Mouse (Mus musculus) lung, adult 18-20 months (tissue): Measurements from ENCODE around the gene Obscn.

Source experiments
- DNase-seq, 2 experiments: peaks; one replicate each; pipeline ENCODE4 v3.0.0; 2022; ENCODE audit warnings: mixed read lengths in 2 of 2

Obscn gene

DNA sequence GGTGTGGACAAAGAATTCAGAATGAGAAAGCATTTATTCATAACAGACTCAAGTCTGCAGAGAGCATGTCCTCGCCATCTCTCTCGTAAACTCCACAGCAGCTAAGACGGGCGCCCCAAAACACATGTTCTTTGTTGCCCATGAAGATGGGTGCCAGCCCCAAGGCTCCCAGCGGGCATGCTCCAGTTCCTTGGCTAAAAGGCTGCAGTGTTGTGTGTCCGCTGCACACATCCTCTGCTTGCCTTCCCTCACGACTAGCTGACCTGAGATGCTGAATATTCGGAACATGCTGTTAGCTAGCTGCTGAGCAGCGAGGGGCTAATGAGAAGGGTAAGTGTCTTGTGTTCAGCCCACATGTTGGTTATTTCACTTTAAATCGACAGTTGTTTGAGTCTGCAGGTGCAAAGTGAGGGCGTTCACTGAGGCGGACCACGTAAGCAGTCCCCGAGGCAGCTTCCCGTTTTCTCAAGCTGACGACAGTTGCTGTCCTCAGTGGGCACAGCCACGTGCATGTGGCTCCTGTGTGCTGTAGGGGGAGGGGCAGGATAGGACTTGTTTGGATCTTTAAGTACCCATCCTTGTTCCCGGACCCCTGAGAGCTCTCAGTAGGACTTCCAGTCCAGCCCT lies 153.6 kb downstream of the Obscn start:
- no peak for DNase-seq

DNA sequence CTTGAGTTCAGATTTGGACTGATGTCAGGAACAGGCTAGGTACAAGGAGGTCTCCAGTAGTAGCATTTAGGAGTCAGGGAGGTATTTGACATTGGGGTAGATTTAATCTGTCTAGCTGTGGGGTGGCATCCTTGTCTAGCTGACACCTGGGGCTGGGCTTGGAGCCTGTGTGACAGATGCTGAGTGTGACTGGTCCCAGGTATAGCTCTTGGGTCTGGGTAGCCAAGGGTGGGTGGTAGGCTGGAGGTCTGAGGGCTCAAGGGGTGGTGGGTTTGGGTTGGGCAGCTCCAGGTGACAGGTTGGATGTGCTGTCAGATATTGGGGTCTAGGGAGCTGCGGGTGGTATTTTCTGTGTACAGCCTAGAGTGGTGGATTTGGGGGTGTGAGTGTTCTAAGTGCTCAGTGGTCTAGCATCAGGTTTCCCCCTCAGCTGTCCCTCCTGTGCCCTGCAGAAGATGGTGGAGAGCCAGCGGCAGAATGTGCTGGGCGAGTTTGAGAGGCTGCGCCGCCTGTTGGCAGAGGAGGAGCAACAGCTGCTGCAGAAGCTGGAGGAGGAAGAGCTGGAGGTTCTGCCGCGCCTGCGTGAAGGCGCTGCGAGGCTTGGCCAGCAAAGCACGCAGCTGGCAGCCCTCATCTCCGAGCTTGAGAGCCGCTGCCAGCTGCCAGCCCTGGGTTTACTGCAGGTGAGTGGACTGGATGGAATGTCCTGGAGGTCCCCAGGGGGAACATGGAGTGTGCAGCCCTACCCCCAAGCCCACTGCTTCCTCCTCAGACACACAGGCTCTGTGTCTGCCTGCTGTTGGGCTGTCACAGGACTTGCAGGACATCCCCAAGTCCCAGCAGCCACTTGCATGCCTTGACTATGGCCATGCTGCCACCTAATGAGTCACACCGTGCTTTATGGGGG lies 154.4 kb downstream of the Obscn start:
- DNase-seq: peak; percentile 68 to 70

DNA sequence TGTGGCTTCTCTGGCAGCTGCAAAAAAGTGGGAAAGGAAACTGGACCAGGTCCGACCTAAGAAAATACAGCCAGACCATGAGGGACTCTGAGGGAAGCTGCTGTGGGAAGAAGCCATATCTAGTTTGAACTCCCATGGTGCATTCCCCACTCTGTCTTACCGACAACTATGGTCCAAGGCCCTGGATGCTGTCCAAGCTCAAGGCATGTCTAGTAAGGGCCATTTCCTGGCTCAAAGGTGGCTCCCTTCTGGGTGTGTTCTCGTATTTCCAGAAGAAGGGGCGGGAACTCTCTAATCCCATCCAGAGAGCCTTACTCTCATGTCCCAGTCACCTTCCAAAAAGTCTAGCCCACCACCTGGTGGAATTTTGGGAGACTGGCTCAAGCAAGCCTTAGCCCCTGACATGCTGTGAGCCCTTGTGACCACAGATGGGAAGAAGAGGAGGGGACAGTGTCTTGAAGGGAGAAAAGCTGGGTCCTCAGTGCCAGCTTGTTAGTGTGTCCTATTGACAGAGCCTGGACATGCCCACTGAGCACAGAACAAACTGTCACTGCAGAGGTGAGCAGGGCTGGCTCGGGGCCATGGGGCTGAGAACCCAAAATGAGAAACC lies 155.7 kb downstream of the Obscn start:
- DNase-seq: no peak

- DNase-seq: peak; percentile 65 to 81
Measured at GRCm38 (mm10) chr11:58979661-58980060, 156.5 kb downstream of the Obscn start.

GRCm38 (mm10) chr11:58979183-58979582 lies 157.0 kb downstream of the Obscn start:
- DNase-seq: no peak

DNA sequence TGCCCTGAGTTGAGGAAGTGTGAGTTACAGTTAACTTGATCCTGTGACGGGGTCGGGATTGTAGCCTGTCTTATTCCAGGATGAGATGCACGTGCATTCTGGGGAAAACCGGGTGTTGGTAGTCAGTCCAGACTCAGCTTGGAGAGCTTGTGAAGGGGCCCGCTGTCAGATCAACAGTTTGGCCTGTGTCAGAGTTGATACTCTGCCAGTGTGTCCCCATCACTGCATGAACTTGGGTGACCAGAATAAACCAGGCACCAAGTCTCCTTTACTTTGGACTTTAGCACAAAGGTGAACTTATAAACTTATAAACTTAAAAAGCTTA lies 157.5 kb downstream of the Obscn start:
- DNase-seq: no peak

DNA sequence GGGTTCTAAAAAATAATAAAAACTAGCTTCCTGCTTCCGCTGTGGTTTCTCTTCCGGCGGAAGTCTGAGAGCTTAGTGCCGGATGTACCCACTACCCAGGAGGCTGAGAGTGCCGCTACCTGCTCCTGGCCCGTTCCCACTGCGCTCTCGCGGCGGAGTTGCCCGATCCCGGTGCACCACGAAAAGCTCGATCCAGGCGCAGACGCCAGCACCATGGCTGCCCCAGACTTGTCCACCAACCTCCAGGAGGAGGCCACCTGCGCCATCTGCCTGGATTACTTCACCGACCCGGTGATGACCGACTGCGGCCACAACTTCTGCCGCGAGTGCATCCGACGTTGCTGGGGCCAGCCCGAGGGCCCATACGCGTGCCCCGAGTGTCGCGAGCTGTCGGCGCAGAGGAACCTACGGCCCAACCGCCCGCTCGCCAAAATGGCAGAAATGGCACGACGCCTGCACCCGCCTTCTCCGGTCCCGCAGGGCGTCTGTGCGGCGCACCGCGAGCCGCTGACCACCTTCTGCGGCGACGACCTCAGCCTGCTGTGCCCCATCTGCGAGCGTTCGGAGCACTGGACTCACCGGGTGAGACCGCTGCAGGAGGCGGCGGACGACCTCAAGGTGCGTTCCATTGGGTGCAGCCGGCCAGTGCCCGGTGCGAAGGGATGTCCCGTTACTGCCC lies 158.0 kb downstream of the Obscn start, which contains the start of gene Trim11:
Trim11 (plus strand) TSS at position 67 of the 679 bp plus-strand sequence.
- DNase-seq: peak; percentile 59 to 62

- no peak for DNase-seq
Measured at GRCm38 (mm10) chr11:58977607-58978026, 158.6 kb downstream of the Obscn start.

- DNase-seq: no peak
Measured at GRCm38 (mm10) chr11:58977150-58977549, 159.1 kb downstream of the Obscn start.

DNA sequence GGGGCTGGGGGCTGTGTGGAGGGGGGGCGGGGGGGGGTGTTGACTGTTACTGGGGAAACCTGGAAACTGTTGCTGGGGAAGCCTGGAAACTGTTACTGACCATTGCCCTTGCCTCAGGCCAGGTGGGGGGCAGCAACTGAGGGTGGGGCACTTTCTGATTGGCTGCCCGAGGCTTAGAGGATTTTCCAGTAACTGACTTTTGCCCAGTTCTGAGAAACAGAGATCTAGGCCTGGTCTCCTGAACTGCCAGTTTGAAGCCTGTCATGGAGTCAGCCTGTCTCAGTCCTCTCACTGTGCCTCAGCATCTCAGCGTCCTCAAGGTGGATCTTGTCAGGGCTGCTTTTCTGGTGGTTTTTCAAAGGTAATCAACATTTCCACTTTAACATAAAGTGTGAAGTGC lies 161.8 kb downstream of the Obscn start:
- no peak for DNase-seq

- DNase-seq: no peak
Measured at GRCm38 (mm10) chr11:58971796-58972195, 164.4 kb downstream of the Obscn start.

DNA sequence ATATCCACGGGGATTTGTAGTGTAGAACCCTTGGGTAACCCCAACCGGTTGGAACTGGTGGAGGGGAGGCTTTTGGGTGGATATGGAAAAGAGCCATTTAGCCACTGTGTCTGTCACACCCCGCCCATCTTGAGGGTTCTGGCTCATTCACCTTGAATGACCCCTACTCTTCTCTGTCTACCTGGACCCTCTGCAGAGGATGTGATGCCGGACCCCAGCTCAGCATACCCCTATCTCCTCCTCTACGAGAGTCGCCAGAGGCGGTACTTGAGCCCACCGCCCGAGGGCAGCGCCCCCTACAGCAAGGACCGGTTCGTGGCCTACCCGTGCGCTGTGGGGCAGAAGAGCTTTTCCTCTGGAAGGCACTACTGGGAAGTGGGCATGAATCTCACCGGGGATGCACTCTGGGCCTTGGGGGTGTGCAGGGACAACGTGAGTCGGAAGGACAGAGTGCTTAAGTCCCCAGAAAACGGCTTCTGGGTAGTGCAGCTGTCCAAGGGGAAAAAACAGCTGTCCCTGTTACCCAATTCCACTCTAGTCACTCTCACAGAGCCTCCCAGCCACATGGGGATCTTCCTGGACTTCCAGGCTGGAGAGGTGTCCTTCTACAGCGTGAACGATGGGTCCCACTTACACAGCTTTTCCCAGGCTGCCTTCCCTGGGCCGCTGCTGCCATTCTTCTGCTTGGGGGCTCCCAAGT lies 165.2 kb downstream of the Obscn start:
- DNase-seq: no peak

GRCm38 (mm10) chr11:58969659-58970058 lies 166.5 kb downstream of the Obscn start:
- peak; percentile 83 to 89 for DNase-seq

- no peak for DNase-seq
Measured at GRCm38 (mm10) chr11:58969027-58969426, 167.2 kb downstream of the Obscn start.

GRCm38 (mm10) chr11:58968551-58968950 lies 167.7 kb downstream of the Obscn start:
- DNase-seq: no peak

- peak in 1 of 2 experiments; percentile 50 for DNase-seq
Measured at GRCm38 (mm10) chr11:58967346-58967745, 168.9 kb downstream of the Obscn start.

DNA sequence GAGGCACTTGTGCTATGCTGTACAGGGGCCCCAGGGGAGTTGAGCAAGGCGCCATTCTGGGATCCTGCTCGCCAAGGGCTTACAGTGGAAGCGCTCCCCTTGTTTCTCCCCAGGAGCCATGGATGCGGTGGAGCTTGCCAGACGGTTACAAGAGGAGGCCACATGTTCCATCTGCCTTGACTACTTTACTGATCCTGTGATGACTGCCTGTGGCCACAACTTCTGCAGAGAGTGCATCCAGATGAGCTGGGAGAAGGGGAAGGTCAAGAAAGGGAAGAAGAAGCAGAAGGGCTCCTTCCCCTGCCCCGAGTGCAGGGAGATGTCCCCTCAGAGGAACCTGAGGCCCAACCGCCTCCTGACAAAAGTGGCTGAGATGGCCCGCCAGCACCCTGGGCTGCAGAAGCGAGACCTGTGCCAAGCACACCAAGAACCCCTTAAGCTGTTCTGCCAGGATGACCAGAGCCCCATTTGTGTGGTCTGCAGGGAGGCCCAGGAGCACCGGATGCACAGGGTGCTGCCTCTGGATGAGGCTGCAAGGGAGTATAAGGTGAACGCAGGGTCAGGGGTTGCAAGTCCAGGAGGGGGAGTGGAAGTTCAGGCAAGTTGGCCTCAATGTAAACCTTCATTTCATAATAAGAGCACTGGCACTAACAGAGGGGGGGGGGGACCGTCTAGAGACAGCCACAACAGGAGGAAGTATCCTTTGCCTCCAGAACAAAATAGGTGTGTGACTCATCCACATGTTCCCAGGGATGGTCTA lies 171.0 kb downstream of the Obscn start:
- DNase-seq: no peak

- DNase-seq: no peak
Measured at GRCm38 (mm10) chr11:58964216-58964615, 172.0 kb downstream of the Obscn start.

DNA sequence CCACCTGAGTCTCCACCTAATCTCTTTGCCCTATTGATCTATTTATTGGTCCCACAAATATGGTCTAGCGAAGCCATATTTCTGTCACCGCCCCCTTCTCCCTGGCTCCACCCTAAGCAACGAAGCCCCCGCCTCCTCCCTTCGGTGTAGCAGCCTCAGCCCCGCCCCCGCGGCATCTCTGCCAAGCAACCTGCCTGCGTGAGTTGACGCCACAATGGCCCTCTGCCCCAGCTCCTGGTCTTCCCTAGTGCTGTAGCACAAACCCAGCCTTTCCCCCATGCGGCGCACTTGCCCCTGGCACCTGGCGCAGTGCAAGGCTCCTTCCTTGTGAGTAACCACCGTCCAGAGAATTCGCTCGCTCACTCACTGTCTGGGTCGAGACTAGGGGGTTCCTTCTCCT lies 172.7 kb downstream of the Obscn start:
- peak; percentile 57 to 71 for DNase-seq

DNA sequence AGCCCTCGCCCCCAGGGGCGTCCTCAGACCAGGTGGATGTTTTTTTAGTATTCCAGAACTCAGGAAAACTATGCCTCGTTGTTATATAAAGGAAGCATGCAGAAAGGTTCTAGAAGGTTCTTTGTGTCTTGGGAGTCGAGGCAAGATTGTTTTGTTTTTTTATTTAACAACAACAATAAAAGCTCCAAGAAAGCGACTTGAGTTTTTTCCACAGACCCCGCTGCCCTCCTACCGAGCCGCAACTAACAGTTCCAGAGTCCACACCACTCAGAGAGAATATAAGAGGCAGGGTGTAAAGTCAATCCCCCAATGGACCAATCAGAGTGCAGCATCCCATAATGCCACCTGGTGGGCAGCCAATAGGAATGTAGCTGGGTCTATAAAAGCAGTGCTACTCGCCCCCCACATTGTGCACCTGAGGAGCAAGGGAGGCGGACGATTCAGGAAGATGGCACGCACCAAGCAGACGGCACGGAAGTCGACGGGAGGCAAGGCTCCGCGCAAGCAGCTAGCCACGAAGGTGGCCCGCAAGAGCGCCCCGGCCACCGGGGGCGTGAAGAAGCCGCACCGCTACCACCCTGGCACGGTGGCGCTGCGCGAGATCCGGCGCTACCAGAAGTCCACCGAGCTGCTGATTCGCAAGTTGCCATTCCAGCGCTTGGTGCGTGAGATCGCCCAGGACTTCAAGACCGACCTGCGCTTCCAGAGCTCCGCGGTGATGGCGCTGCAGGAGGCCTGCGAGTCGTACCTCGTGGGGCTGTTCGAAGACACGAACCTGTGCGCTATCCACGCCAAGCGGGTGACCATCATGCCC lies 174.6 kb downstream of the Obscn start:
- DNase-seq: no peak
